Mouse (Mus musculus) NIH3T3 (cell line): Measurements from ENCODE around the gene Prmt8.

ENCODE experiments used
- DNase-seq: peaks from one replicate; pipeline ENCODE4 v3.0.0-alpha.2; 2012; ENCODE audit warnings: low read depth

Gene Prmt8

DNA sequence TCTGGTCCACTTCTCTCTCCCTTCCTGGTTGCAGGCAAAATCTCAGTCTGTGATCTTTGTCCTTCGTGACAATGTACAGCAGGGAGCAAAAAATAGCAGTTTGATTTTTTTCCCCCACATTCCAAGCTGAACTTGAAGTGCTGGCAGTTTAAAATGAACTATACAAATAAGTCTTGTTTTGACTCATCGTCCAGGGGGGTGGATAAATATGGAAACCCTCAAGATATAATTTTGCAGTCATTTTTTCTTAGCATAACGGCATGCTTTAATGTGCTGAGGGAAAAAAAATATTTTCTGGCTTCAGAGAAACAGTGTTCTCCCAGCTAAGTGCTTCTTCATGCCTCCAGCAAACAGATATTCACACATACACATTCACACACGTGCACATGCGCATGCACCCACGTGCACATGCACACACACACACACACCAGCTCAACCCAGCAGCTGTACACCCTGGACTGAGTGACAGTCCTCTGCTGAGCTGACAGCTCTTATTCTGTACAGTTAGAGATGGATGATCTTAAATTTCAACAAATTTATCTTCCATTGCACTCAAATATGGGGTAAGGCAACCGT lies 107.5 kb downstream of the Prmt8 start:
- DNase-seq: peak; percentile 66

DNA sequence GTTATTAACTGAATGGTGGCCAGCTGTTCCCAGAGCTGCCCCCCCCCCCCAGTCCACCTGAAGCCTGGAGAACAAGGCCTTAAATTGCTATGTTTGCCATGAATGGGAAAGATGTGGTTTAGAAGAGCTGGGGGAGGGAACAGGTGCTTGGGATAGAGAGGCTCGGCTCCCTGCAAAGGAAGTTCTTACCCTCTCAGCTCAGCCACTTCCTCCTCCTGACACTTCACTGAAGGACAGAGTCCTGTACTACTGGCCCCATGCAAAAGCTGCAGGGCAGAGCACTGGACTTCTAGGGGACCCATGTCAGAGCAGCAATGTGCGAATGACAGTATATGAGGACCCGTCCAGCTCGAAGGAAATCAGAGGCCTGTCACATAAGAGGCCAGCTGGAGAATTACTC lies 109.3 kb downstream of the Prmt8 start:
- DNase-seq: no peak

DNA sequence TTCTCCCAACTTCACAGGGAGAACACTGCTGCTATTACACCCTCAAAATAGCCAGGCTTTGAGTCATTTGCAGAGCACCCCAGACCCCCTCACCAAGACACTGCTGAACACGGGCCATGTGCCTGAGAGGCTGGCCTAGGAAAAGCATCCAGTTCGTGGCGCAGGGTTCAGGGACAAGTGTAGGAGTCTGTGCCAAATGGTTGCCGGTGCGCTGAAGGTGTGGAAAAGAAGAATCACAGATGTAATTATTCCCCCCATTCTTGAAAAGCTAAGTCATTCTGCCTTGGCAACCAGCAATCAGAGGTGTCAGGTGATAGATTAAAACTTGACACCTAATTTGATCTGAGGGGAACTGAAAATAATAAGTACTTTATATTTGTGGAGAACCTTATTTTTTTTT lies 109.8 kb downstream of the Prmt8 start:
- peak; percentile 37 for DNase-seq

DNA sequence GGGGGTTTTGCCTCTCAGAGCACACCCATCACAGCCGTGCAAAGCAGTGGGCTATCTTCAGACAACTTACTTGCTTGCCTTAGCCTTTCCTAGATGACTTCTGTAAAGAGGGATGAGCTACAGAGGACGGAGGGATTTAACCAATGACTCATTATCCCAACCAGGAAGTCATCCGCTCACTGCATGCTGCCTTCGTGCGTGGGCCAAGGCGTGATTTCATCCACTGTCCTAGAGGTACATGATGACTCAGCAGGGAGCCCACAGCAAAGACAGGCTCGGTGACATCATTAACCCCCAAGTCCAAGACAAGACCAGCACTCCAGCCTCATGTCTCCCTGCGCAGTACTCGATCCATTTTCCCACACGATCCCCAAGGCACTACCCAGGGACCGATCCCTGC lies 112.1 kb downstream of the Prmt8 start:
- DNase-seq: peak; percentile 80

DNA sequence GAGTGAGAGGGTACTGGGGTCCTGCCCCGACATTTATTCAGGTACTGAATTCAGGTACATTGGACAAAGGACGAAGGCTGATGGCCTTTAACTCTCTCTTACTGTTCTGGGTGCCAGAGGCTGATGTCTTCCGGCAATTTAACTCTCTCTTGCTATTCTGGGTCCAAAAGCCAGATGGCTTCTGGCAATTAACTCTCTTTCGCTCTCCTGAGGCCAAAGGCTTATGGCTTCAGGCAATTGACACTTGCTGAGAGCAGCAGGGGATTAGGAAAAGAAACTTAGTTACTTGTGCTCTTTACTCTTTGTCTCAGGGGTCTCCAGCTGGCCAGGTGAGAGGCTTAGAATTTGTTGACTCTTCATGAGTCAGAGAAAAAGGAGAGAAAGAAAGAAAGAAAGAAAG lies 113.3 kb downstream of the Prmt8 start:
- DNase-seq: no peak

DNA sequence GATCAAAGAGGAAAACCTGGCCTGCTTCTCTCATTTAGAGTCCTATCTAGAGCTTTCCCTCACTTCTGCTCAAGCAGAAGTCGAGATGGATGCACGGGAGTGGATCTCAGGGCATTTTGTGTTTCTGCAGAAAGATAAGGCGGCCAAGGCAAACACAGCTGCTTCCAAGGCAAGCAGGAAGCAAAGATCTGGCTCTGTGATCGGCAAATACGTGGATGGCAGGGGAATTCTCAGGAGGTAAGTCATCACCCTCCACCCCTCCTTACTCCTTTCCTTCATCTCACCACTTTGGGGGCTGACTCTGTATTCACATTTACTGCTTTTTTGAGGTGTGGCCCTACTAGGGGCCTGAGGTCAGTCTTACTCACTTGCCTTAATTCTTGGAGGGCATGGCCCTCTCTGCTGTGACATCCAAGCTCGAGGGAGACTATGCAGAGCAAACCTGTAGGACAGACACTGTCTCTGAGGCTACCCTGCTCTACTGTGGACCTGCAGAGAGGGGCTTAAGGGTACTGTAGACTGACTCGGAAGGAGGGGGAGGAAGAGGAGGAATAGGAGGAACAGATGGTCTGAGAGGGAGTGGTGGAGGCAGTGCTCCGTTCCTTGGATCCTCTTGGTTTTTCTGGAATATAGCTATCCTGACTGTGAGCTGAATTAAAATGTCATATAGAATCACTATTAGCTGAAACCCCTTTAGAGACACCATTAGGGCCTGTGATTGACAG lies 128.0 kb downstream of the Prmt8 start:
- peak; percentile 88 for DNase-seq
